Mouse (Mus musculus): ENCODE results near the gene Lmntd1. TPM values are rescaled to one million over a fixed set of nuclear protein-coding genes. Genes with fewer than 3 reads are reported as not detected.
A peak's percentile ranks its signal among the peaks of the same experiment; 100 is the strongest.

Lmntd1 gene
- polyA plus RNA-seq, 1 experiment from 2014 or later, result 0.19 TPM

DNA sequence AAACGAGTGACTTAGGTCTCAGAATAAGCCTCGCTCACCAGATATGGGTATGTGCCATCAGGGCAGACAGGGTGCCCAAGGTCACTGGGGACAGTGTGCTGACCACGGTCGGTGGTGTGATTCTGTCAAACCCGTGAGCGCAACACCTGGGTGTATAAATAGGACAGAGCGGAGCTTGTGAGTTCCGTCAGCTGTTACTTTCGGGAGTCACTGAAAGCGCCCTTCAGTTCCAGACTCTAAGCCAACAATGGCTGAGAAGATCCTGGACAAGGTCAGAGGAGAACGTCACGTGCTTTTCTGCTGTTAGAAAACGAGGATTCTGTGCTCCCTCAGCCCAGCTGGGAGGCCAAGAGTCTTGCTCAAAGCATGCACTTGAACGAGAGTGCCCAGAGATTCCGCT lies 157.1 kb downstream of the Lmntd1 start:
- WGBS, result 73% methylated on average over 15 of the region's 15 CpGs
- ATAC-seq (ENCODE audit: insufficient number of reproducible peaks, insufficient read depth, low FRiP score, low read depth), result no peak
- no peaks in the 10 kb centered on the region for H3K27me3 ChIP-seq (ENCODE audit: control insufficient read depth, insufficient read depth, low read length)

DNA sequence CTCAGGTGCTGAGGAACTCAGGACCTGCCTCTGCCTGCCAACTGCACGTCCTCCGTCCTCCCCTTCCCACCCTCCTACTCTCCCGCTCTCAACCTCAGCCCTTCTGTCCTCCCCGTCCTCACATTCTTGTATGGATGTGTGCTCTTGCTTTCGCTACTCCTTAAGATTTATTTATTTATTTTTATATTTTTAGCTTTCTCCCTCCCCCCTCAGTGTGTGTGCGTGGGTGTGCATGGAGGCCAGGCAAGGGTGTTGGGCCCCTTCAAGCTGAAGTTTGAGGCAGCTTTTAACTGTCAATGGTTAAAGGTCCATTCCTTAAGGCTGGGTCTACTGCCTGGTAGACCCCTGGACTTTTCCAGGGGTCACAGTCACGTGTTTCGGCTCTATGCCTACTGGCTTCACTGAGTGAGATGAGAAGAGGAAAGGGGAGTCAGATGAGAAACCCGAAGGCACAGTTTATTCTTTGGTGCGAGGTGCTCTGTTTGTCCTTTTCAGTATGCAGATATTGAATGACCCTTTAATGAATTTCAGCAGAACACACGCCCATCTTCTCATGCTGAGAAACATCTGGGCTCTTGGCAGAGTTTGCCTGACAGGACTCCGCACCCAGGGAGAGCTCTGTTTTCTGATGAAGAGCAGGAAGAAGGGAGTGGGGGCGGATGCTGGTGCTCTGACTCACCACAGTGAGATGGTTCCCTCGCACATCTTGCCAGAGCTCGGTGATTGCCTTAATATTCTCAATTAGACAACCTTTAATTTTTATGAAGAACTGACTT lies 163.3 kb downstream of the Lmntd1 start:
- ATAC-seq (ENCODE audit: insufficient number of reproducible peaks, insufficient read depth, low FRiP score, low read depth), result peak; percentile 30; the same call in 1 of the 2 replicates
- WGBS, result 50% methylated on average over 15 of the region's 15 CpGs
- Histone ChIP-seq H3K4me2 (replicated peaks; ENCODE audit: low read depth, low read length) (0 out of 2 replicates have a peak overlapping the region, but pooled peaks have one; percentile 10), H3K4me1 (ENCODE audit: control insufficient read depth, insufficient read depth, low read length) (peaks cover 16% of the 10 kb centered on the region), H3K4me3 (ENCODE audit: low read depth, low read length) (no peak overlapping the region), H3K27me3 (ENCODE audit: control insufficient read depth, insufficient read depth, low read length) (no peaks in the 10 kb centered on the region), H3K36me3 (ENCODE audit: control insufficient read depth, insufficient read depth, low read length) (no peaks in the 10 kb centered on the region), H3K9ac (replicated peaks; ENCODE audit: low read depth, low read length) (no peak overlapping the region), H3K9me3 (ENCODE audit: control insufficient read depth, low read depth, low read length) (no peaks in the 10 kb centered on the region), H3K27ac (ENCODE audit: low read length) (no peak overlapping the region)

More for the DNA sequence above, 157.1 kb downstream of the Lmntd1 start:
- no peaks in the 10 kb centered on the region for H3K9me3 ChIP-seq (ENCODE audit: control insufficient read depth, low read depth, low read length)
- H3K9ac ChIP-seq (replicated peaks; ENCODE audit: low read depth, low read length), result no peak overlapping the region
- H3K27ac ChIP-seq (ENCODE audit: low read length), result no peak overlapping the region
- no peak overlapping the region for H3K4me2 ChIP-seq (replicated peaks; ENCODE audit: low read depth, low read length)
- H3K4me1 ChIP-seq (ENCODE audit: control insufficient read depth, insufficient read depth, low read length), result no peaks in the 10 kb centered on the region
- H3K4me3 ChIP-seq (ENCODE audit: low read depth, low read length), result no peak overlapping the region
- no peaks in the 10 kb centered on the region for H3K36me3 ChIP-seq (ENCODE audit: control insufficient read depth, insufficient read depth, low read length)

DNA sequence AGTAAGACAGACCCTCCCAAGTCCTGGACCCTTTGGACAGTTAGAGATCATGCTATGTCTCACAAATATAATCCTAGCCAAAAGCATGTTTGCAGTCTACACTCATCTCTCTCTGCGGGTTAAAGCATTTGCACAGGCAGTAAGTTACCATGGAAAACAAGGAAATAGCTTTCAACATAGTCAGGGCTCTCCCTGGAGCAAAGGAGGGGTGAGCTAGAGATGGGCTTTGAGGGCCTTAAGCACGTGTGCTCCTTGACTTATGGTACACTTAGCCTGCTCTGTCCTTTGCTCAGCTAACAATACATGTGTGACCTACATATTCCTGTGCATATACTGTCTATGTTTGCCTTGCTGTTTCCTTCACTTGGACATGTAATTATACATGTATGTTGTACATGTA lies 165.8 kb downstream of the Lmntd1 start:
- Histone ChIP-seq H3K4me3 (ENCODE audit: low read depth, low read length) (no peak overlapping the region), H3K9ac (replicated peaks; ENCODE audit: low read depth, low read length) (no peak overlapping the region), H3K4me1 (ENCODE audit: control insufficient read depth, insufficient read depth, low read length) (peaks cover 22% of the 10 kb centered on the region), H3K9me3 (ENCODE audit: control insufficient read depth, low read depth, low read length) (no peaks in the 10 kb centered on the region), H3K27me3 (ENCODE audit: control insufficient read depth, insufficient read depth, low read length) (no peaks in the 10 kb centered on the region), H3K36me3 (ENCODE audit: control insufficient read depth, insufficient read depth, low read length) (no peaks in the 10 kb centered on the region), H3K27ac (ENCODE audit: low read length) (no peak overlapping the region), H3K4me2 (replicated peaks; ENCODE audit: low read depth, low read length) (no peak overlapping the region)
- no peak for ATAC-seq (ENCODE audit: insufficient number of reproducible peaks, insufficient read depth, low FRiP score, low read depth)
- WGBS, result 45% methylated on average over 2 of the region's 2 CpGs

DNA sequence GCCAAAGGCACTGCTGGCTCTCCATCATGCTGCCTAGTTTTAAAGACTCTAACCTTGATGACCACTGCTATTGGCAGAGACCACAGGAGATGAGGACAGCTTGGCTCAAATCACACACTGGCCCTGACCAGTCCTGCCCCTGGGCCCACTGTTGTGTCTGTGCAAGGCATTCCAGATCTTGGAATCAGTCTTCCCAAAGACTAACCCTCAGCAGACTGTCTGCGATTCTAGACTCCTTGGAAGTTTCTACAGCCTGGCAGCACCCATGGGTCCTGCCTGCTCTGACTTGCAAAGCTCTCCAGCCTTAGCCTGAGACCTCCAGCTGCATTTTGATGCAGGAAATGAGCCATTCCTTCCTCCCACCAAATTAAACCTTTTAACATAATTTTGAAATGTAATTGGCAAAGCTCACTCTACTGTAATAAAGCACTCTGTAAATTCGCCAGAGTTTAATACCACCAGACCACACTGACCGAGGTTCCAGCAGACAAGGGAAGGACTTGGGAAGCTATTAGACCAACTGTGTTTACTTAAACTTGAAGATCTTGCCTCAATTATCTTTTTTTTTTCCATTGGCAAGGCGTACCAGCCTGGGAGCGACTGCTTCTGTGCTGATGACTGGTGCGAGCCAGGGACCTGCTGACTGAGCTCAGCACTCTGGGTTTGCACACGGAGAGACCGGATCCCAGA lies 168.2 kb downstream of the Lmntd1 start:
- Histone ChIP-seq H3K9me3 (ENCODE audit: control insufficient read depth, low read depth, low read length) (no peaks in the 10 kb centered on the region), H3K4me1 (ENCODE audit: control insufficient read depth, insufficient read depth, low read length) (peaks cover 23% of the 10 kb centered on the region), H3K36me3 (ENCODE audit: control insufficient read depth, insufficient read depth, low read length) (no peaks in the 10 kb centered on the region), H3K27ac (ENCODE audit: low read length) (peak overlapping the region; percentile 63), H3K27me3 (ENCODE audit: control insufficient read depth, insufficient read depth, low read length) (no peaks in the 10 kb centered on the region), H3K9ac (replicated peaks; ENCODE audit: low read depth, low read length) (no peak overlapping the region), H3K4me3 (ENCODE audit: low read depth, low read length) (no peak overlapping the region), H3K4me2 (replicated peaks; ENCODE audit: low read depth, low read length) (no peak overlapping the region)
- WGBS, result 50% methylated on average over 8 of the region's 8 CpGs
- ATAC-seq (ENCODE audit: insufficient number of reproducible peaks, insufficient read depth, low FRiP score, low read depth), result no peak

DNA sequence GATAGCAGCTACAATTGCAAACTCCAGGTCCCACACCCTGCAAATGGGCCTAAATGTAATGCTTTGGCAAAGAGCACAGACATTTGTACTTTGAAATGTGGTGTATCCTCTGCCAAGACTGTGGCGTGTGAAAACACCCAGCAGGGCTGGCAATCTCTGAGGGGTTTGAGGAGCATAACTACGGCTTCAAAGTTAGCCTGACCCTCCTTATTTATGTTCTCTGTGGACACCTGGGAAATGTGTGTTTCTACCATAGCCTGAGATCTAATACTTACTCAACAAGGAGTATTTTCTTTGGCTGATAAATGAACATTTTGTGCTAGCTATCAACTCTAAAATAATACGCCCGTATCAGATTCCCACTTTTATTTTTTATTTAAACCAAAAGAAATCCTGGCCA lies 168.7 kb downstream of the Lmntd1 start:
- ATAC-seq (ENCODE audit: insufficient number of reproducible peaks, insufficient read depth, low FRiP score, low read depth), result no peak
- Histone ChIP-seq H3K36me3 (ENCODE audit: control insufficient read depth, insufficient read depth, low read length) (no peaks in the 10 kb centered on the region), H3K27ac (ENCODE audit: low read length) (no peak overlapping the region; the same call in 1 of the 2 replicates), H3K4me2 (replicated peaks; ENCODE audit: low read depth, low read length) (no peak overlapping the region), H3K4me3 (ENCODE audit: low read depth, low read length) (no peak overlapping the region), H3K27me3 (ENCODE audit: control insufficient read depth, insufficient read depth, low read length) (no peaks in the 10 kb centered on the region), H3K9me3 (ENCODE audit: control insufficient read depth, low read depth, low read length) (no peaks in the 10 kb centered on the region), H3K9ac (replicated peaks; ENCODE audit: low read depth, low read length) (no peak overlapping the region), H3K4me1 (ENCODE audit: control insufficient read depth, insufficient read depth, low read length) (peaks cover 18% of the 10 kb centered on the region)
- 55% methylated on average over 4 of the region's 4 CpGs for WGBS

DNA sequence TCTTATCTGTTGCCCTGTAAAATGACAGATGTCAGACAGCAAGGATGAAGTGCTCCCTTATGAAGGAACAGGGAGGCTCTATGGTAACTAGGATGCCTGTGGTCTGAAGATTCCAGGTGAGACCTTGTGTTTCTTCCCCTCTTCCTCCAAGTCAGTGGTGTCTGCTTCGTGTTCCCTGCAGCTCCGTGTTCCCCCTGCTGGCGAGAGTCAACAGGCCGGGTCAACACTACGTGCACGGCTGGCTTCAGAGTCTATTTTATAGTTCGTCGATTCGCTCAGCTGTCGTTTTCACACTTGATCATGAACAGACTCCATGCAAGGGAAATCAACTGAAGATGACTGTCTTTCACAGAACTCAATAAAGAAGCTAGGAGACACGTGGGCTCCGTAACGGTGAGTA lies 171.3 kb downstream of the Lmntd1 start:
- Histone ChIP-seq H3K36me3 (ENCODE audit: control insufficient read depth, insufficient read depth, low read length) (no peaks in the 10 kb centered on the region), H3K9ac (replicated peaks; ENCODE audit: low read depth, low read length) (no peak overlapping the region), H3K27ac (ENCODE audit: low read length) (no peak overlapping the region), H3K4me3 (ENCODE audit: low read depth, low read length) (no peak overlapping the region), H3K27me3 (ENCODE audit: control insufficient read depth, insufficient read depth, low read length) (no peaks in the 10 kb centered on the region), H3K4me2 (replicated peaks; ENCODE audit: low read depth, low read length) (no peak overlapping the region), H3K4me1 (ENCODE audit: control insufficient read depth, insufficient read depth, low read length) (peaks cover 15% of the 10 kb centered on the region), H3K9me3 (ENCODE audit: control insufficient read depth, low read depth, low read length) (no peaks in the 10 kb centered on the region)
- WGBS, result 50% methylated on average over 13 of the region's 13 CpGs
- ATAC-seq (ENCODE audit: insufficient number of reproducible peaks, insufficient read depth, low FRiP score, low read depth), result no peak

DNA sequence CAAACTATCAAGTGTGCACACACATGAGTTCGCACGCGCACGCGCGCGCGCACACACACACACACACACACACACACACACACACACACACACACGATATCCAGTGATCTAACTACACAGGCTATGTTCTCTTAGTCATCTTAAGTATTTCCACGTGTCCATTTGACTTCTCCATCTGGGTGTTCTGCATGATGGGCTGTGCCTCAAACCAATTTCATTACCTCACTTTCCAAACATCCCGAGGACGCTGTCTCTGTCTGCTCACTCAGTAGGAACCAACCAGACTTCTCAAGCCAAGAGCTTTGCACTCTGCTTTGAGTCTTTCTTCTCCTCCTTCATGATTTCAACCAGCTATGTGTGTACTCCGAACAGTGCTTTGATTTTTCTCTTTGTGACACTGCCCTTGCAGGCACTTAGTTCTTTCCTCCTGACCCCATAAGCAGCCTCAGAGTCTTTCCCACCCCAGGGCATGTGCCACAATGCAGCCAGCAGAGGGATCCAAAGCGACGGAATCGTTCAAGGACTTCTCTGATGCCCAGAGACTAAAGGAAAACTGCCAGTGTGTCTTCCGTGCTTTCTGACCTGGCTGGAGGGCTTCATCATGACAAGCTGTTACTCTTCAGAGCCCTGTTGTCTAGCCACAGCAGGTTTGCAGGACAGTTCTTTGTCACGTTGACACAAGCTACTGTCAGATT lies 172.6 kb downstream of the Lmntd1 start:
- no peaks in the 10 kb centered on the region for H3K9me3 ChIP-seq (ENCODE audit: control insufficient read depth, low read depth, low read length)
- peaks cover 15% of the 10 kb centered on the region for H3K4me1 ChIP-seq (ENCODE audit: control insufficient read depth, insufficient read depth, low read length)
- H3K4me2 ChIP-seq (replicated peaks; ENCODE audit: low read depth, low read length), result no peak overlapping the region
- H3K4me3 ChIP-seq (ENCODE audit: low read depth, low read length), result no peak overlapping the region
- 0 out of 2 replicates have a peak, but pooled peaks have one; percentile 56 for ATAC-seq (ENCODE audit: insufficient number of reproducible peaks, insufficient read depth, low FRiP score, low read depth)
- WGBS, result 60% methylated on average over 18 of the region's 18 CpGs
- H3K9ac ChIP-seq (replicated peaks; ENCODE audit: low read depth, low read length), result no peak overlapping the region
- H3K27me3 ChIP-seq (ENCODE audit: control insufficient read depth, insufficient read depth, low read length), result no peaks in the 10 kb centered on the region
- H3K27ac ChIP-seq (ENCODE audit: low read length), result no peak overlapping the region; the same call in 1 of the 2 replicates
- H3K36me3 ChIP-seq (ENCODE audit: control insufficient read depth, insufficient read depth, low read length), result no peaks in the 10 kb centered on the region

DNA sequence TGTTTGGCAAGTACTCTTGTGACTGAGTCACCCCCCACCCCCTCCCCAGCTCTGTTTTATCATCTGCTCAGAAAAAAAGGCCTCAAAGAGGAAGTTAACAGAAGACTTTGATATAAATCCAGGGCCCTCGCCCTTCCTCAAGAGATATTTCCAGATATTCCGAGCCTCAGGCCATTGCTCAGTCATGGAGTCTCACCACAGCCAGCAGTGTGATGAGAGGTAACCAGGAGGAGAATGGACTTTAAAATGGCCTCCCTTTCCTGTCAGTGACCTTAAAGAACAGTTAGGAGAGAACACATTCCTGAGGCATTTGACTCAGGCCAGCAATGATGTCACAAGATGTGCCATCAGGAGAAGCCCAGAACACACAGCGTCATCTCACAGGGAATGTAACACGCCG lies 175.3 kb downstream of the Lmntd1 start:
- H3K9me3 ChIP-seq (ENCODE audit: control insufficient read depth, low read depth, low read length), result no peaks in the 10 kb centered on the region
- no peaks in the 10 kb centered on the region for H3K36me3 ChIP-seq (ENCODE audit: control insufficient read depth, insufficient read depth, low read length)
- H3K4me3 ChIP-seq (ENCODE audit: low read depth, low read length), result no peak overlapping the region
- ATAC-seq (ENCODE audit: insufficient number of reproducible peaks, insufficient read depth, low FRiP score, low read depth), result no peak
- 70% methylated on average over 5 of the region's 5 CpGs for WGBS
- peaks cover 3% of the 10 kb centered on the region; the same call in 1 of the 2 replicates for H3K4me1 ChIP-seq (ENCODE audit: control insufficient read depth, insufficient read depth, low read length)
- no peaks in the 10 kb centered on the region for H3K27me3 ChIP-seq (ENCODE audit: control insufficient read depth, insufficient read depth, low read length)
- H3K27ac ChIP-seq (ENCODE audit: low read length), result no peak overlapping the region
- H3K9ac ChIP-seq (replicated peaks; ENCODE audit: low read depth, low read length), result no peak overlapping the region
- H3K4me2 ChIP-seq (replicated peaks; ENCODE audit: low read depth, low read length), result no peak overlapping the region
